Mouse (Mus musculus) adrenal gland, postnatal 36 days (tissue): ENCODE measurements around the gene Nob1. TPM values are rescaled to one million over a fixed set of nuclear protein-coding genes. Genes with fewer than 3 reads are reported as not detected.

ENCODE experiments used
- DNase-seq, 2 experiments: peaks; one replicate each; pipeline ENCODE4 v3.0.0; 2021; ENCODE audit warnings: mixed read lengths in 1 of 2
- total RNA-seq, 2 experiments: library from RNA; stranded (reverse); gene quantifications; 2 replicates each; pipeline ENCODE4 v1.2.3; 2021

The Nob1 gene
- total RNA-seq, 2 experiments from 2014 or later = 28.5 to 35.5 TPM

DNA sequence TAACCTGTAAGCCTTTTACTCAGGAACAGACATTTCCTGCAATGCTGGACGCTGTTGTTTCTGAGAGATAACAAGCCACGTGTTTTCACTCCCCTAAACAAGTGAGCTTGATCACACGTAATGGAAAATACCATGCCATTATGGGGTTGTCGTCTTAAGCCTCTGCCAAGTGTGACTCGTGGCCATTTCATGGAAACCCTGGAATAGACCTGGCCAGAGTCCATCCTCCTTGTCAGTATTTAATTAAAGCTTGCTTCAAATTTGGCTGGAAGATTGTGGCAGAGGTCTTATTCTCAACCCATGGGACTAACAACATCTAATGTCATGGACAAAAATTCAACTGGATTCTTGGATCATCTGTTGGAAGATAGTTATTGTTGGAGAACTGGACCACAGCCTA, 38.7 kb downstream of the Nob1 start:
- DNase-seq = peak in 1 of 2 experiments; percentile 39

DNA sequence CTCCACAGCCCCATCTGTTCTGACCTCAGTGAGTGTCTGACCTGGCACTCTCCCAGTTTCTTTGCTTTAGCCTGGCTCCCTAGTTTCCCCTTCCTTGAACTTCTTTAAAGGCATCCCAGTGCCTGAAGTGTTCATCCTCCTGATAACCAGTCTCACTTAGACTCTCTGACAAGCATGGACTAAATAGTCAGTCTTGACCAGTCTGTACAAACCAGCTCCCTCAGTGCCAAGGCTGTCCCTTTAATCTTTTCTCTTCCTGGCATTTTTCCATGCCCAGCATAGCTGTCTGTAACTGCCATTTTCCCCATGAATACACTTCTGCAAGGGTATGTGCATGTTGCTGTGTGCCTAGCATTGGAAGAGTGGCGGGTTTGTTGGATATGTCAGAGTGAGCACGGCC, 39.8 kb downstream of the Nob1 start:
- no peak for DNase-seq

DNA sequence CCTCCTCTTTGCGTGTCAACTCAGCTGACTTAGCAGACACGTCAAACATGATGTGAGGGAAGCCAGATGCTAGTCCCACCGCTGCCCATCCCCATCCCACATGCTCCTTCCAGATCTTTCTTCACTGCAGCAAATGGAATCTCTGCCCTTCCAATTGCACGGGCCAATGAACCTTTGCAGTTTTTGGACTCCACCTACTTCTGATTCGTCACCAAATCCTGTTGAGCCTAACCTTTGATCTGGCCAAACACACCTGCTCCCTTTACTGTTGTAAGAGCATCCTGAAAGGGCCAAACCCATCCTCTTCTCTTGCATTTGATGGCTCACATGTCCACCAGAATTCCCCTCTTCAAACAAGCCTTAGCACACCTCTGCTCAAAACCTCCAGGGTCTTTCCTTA, 40.2 kb downstream of the Nob1 start:
- no peak for DNase-seq

DNA sequence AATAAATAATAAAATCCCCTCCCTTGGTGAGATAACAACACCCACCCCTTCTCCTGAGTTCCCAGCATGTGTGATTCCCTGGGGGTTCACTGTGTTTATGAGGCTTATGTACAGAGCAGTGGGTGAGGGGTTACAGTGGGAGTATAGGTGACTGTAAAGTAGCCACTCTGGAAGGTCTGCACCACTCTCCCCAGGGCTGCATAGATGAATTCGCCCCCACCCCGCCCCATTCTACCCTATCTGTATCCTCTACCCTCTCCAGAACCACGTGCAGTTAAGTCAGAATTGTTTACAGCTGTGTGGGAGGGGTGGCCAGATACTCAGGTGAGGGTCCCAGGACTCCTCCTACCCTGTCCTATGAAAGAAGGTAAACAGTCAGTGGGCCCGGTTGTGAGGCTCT, 42.0 kb downstream of the Nob1 start:
- DNase-seq = no peak

DNA sequence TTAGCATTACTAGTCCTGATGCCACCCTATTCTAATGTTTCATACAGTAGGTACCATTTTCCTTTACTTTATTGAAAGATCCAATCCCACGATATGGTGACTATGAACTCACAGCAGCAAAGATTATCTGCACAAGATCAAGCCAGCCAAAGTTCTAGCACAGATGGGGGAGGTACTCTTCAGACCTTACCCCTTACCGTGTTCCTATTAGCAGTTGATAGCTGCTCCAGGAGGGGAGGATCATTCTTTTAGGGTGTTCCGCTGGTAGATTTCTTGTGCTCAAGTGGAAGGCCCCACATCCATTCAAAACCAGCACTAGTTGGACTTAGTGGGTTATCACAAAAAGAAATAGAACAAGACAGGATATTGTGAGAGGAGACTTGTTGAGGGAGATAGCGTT, 43.2 kb downstream of the Nob1 start:
- DNase-seq = no peak

DNA sequence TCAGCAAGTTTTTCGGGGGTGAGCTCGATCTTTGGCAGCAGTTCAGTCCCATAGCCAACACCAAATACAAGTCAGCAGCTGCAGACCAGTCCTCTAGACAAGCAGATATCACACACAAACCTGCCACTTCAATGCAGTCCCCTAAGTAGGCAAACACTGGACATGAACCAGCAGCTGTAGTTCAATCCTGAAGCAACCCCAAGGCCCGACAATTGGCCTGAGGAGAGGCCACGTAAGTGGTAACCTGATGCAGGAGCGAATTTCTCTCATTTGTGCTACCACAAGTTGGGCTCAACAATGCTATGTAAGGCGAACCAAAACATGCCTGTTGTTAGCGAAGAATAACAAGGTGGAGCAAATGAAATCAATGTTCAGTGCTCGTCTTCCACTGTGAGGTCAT, 44.1 kb downstream of the Nob1 start:
- no peak for DNase-seq

DNA sequence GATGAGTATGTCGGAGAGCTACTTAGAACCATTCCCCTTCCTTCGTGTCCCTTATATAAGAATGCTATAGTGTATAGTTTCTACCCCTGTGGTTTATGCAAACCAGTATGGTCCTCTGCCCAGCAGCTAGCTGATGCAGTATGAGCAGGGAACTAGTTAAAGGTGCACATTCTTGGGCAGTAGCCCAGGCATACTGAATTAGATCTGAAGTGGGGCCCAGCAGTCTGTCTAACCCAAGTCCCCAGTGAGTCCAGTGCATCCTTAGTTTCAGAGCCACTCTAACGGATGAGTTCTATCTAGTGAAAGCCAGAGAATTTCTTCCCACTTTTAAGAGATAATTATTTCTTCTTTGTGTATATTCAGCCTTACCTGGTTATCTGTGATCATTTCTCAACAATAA, 47.5 kb downstream of the Nob1 start:
- DNase-seq = no peak

DNA sequence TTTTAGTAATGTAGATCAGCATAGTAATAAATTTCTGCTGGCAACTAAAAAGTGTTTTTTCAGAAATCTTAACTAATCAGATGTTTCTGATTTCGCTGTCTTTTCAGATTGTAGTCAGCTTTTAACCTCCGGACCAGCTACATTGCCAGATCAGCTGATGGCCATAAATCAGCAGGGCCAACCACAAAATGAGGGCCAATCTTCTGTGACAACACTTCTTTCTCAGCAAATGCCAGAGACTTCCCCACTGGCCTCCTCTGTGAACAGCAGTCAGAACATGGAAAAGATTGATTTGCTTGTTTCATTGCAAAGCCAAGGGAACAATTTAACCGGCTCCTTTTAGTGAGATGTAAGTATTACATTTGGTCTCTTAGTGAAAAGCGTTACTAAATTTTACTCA, 54.5 kb downstream of the Nob1 start:
- peak; percentile 53 to 74 for DNase-seq

Other genes starting within 250 kb of the Nob1 start
- 100 to 1,000 TPM; 127 to 137 TPM for gene Nfat5, start 131.6 kb downstream of the Nob1 start, total RNA-seq
- gene Nqo1, start 21.8 kb downstream of the Nob1 start, total RNA-seq = 1 to 10 TPM; 4.5 to 6.1 TPM
- gene Wwp2, start 11.3 kb upstream of the Nob1 start, total RNA-seq = 10 to 100 TPM; 32.3 to 43.3 TPM
- gene Psmd7, start 163.4 kb upstream of the Nob1 start, total RNA-seq = 100 to 1,000 TPM; 110 to 119 TPM